Mouse (Mus musculus): ENCODE results near the gene Grid1. TPM values are rescaled to one million over a fixed set of nuclear protein-coding genes. Genes with fewer than 3 reads are reported as not detected.

Grid1 gene
- total and polyA plus RNA-seq, 3 experiments, result 0.05 TPM; not detected in 2

GRCm38 (mm10) chr14:35365177-35365944 is 545.5 kb downstream of the Grid1 start:
- no peaks in the 10 kb centered on the region for H3K4me1 ChIP-seq (ENCODE audit: insufficient read depth, low read depth, low read length)
- no peak overlapping the region for H3K4me3 ChIP-seq (ENCODE audit: low read depth, low read length)
- TF ChIP-seq POLR2AphosphoS5 (IDR thresholded peaks at IDR 0.05; ENCODE audit: insufficient replicate concordance, low read depth, low read length), result no peak
- TF ChIP-seq CTCF (IDR thresholded peaks at IDR 0.05; ENCODE audit: low read depth, low read length), result no peak
- TF ChIP-seq TAL1 (conservative IDR thresholded peaks at IDR 0.05; ENCODE audit: low read depth, low read length), result no peak
- TF ChIP-seq GATA1 (IDR thresholded peaks at IDR 0.05; ENCODE audit: borderline replicate concordance, low read length), result no peak
- TF ChIP-seq GATA2 (IDR thresholded peaks at IDR 0.05; ENCODE audit: borderline replicate concordance, low read depth, low read length), result no peak
- no peaks in the 10 kb centered on the region for H3K36me3 ChIP-seq (replicated peaks)
- no peak for ATAC-seq (ENCODE audit: extremely low read depth, insufficient number of reproducible peaks, low FRiP score, poor library complexity, severe bottlenecking)
- H3K9me3 ChIP-seq (replicated peaks), result peaks cover 13% of the 10 kb centered on the region
- no peaks in the 10 kb centered on the region for H3K27me3 ChIP-seq (ENCODE audit: insufficient read depth, low read length)
- no peak for DNase-seq (ENCODE audit: low spot score)

- Histone ChIP-seq H3K36me3 (replicated peaks) (no peaks in the 10 kb centered on the region), H3K27me3 (ENCODE audit: insufficient read depth, low read length) (no peaks in the 10 kb centered on the region), H3K4me1 (ENCODE audit: insufficient read depth, low read depth, low read length) (no peaks in the 10 kb centered on the region), H3K9me3 (replicated peaks) (no peaks in the 10 kb centered on the region), H3K4me3 (ENCODE audit: low read depth, low read length) (no peak overlapping the region)
- no peak for ATAC-seq (ENCODE audit: extremely low read depth, insufficient number of reproducible peaks, low FRiP score, poor library complexity, severe bottlenecking)
- no peak for DNase-seq (ENCODE audit: low spot score)
- TF ChIP-seq GATA2 (IDR thresholded peaks at IDR 0.05; ENCODE audit: borderline replicate concordance, low read depth, low read length) (no peak), GATA1 (IDR thresholded peaks at IDR 0.05; ENCODE audit: borderline replicate concordance, low read length) (no peak), POLR2AphosphoS5 (IDR thresholded peaks at IDR 0.05; ENCODE audit: insufficient replicate concordance, low read depth, low read length) (no peak), CTCF (IDR thresholded peaks at IDR 0.05; ENCODE audit: low read depth, low read length) (no peak), TAL1 (conservative IDR thresholded peaks at IDR 0.05; ENCODE audit: low read depth, low read length) (no peak)
Measured at GRCm38 (mm10) chr14:35374374-35374773, 554.5 kb downstream of the Grid1 start.

GRCm38 (mm10) chr14:35393591-35393990 is 573.7 kb downstream of the Grid1 start:
- DNase-seq (ENCODE audit: low spot score) (no peak), ATAC-seq (ENCODE audit: extremely low read depth, insufficient number of reproducible peaks, low FRiP score, poor library complexity, severe bottlenecking) (no peak)
- no peaks in the 10 kb centered on the region for H3K36me3 ChIP-seq (replicated peaks)
- no peak overlapping the region for H3K4me3 ChIP-seq (ENCODE audit: low read depth, low read length)
- TF ChIP-seq POLR2AphosphoS5 (IDR thresholded peaks at IDR 0.05; ENCODE audit: insufficient replicate concordance, low read depth, low read length) (no peak), GATA1 (IDR thresholded peaks at IDR 0.05; ENCODE audit: borderline replicate concordance, low read length) (no peak), CTCF (IDR thresholded peaks at IDR 0.05; ENCODE audit: low read depth, low read length) (no peak), TAL1 (conservative IDR thresholded peaks at IDR 0.05; ENCODE audit: low read depth, low read length) (no peak), GATA2 (IDR thresholded peaks at IDR 0.05; ENCODE audit: borderline replicate concordance, low read depth, low read length) (no peak)
- no peaks in the 10 kb centered on the region for H3K27me3 ChIP-seq (ENCODE audit: insufficient read depth, low read length)
- H3K9me3 ChIP-seq (replicated peaks), result no peaks in the 10 kb centered on the region
- no peaks in the 10 kb centered on the region for H3K4me1 ChIP-seq (ENCODE audit: insufficient read depth, low read depth, low read length)

GRCm38 (mm10) chr14:35404249-35404908 is 584.5 kb downstream of the Grid1 start:
- ATAC-seq (ENCODE audit: extremely low read depth, insufficient number of reproducible peaks, low FRiP score, poor library complexity, severe bottlenecking), result no peak
- no peak for DNase-seq (ENCODE audit: low spot score)

GRCm38 (mm10) chr14:35430259-35430658 is 610.4 kb downstream of the Grid1 start:
- no peaks in the 10 kb centered on the region for H3K27me3 ChIP-seq (ENCODE audit: insufficient read depth, low read length)
- DNase-seq (ENCODE audit: low spot score) (no peak), ATAC-seq (ENCODE audit: extremely low read depth, insufficient number of reproducible peaks, low FRiP score, poor library complexity, severe bottlenecking) (no peak)
- H3K36me3 ChIP-seq (replicated peaks), result no peaks in the 10 kb centered on the region
- no peak overlapping the region for H3K4me3 ChIP-seq (ENCODE audit: low read depth, low read length)
- H3K4me1 ChIP-seq (ENCODE audit: insufficient read depth, low read depth, low read length), result no peaks in the 10 kb centered on the region
- no peaks in the 10 kb centered on the region for H3K9me3 ChIP-seq (replicated peaks)
- no peak for TF ChIP-seq TAL1 (conservative IDR thresholded peaks at IDR 0.05; ENCODE audit: low read depth, low read length)
- TF ChIP-seq POLR2AphosphoS5 (IDR thresholded peaks at IDR 0.05; ENCODE audit: insufficient replicate concordance, low read depth, low read length), result no peak
- TF ChIP-seq GATA2 (IDR thresholded peaks at IDR 0.05; ENCODE audit: borderline replicate concordance, low read depth, low read length), result no peak
- TF ChIP-seq GATA1 (IDR thresholded peaks at IDR 0.05; ENCODE audit: borderline replicate concordance, low read length), result no peak
- no peak for TF ChIP-seq CTCF (IDR thresholded peaks at IDR 0.05; ENCODE audit: low read depth, low read length)

More at GRCm38 (mm10) chr14:35404249-35404908, 584.5 kb downstream of the Grid1 start:
- Histone ChIP-seq H3K27me3 (ENCODE audit: insufficient read depth, low read length) (no peaks in the 10 kb centered on the region), H3K4me1 (ENCODE audit: insufficient read depth, low read depth, low read length) (no peaks in the 10 kb centered on the region), H3K4me3 (ENCODE audit: low read depth, low read length) (no peak overlapping the region), H3K9me3 (replicated peaks) (0 out of 2 replicates have a peak, but pooled peaks cover 1% of the 10 kb centered on the region), H3K36me3 (replicated peaks) (no peaks in the 10 kb centered on the region)
- TF ChIP-seq GATA2 (IDR thresholded peaks at IDR 0.05; ENCODE audit: borderline replicate concordance, low read depth, low read length), result no peak
- TF ChIP-seq GATA1 (IDR thresholded peaks at IDR 0.05; ENCODE audit: borderline replicate concordance, low read length), result no peak
- no peak for TF ChIP-seq TAL1 (conservative IDR thresholded peaks at IDR 0.05; ENCODE audit: low read depth, low read length)
- no peak for TF ChIP-seq POLR2AphosphoS5 (IDR thresholded peaks at IDR 0.05; ENCODE audit: insufficient replicate concordance, low read depth, low read length)
- TF ChIP-seq CTCF (IDR thresholded peaks at IDR 0.05; ENCODE audit: low read depth, low read length), result no peak

GRCm38 (mm10) chr14:35453702-35454101 is 633.8 kb downstream of the Grid1 start:
- TF ChIP-seq GATA1 (IDR thresholded peaks at IDR 0.05; ENCODE audit: borderline replicate concordance, low read length) (no peak), GATA2 (IDR thresholded peaks at IDR 0.05; ENCODE audit: borderline replicate concordance, low read depth, low read length) (no peak), CTCF (IDR thresholded peaks at IDR 0.05; ENCODE audit: low read depth, low read length) (no peak), POLR2AphosphoS5 (IDR thresholded peaks at IDR 0.05; ENCODE audit: insufficient replicate concordance, low read depth, low read length) (no peak), TAL1 (conservative IDR thresholded peaks at IDR 0.05; ENCODE audit: low read depth, low read length) (no peak)
- Histone ChIP-seq H3K27me3 (ENCODE audit: insufficient read depth, low read length) (no peaks in the 10 kb centered on the region), H3K4me1 (ENCODE audit: insufficient read depth, low read depth, low read length) (no peaks in the 10 kb centered on the region), H3K4me3 (ENCODE audit: low read depth, low read length) (no peak overlapping the region), H3K9me3 (replicated peaks) (peaks cover 3% of the 10 kb centered on the region; the same call in 1 of the 2 replicates), H3K36me3 (replicated peaks) (no peaks in the 10 kb centered on the region)
- no peak for ATAC-seq (ENCODE audit: extremely low read depth, insufficient number of reproducible peaks, low FRiP score, poor library complexity, severe bottlenecking)
- DNase-seq (ENCODE audit: low spot score), result no peak
